Mouse (Mus musculus): ENCODE data around the gene Sec14l2. TPM values are rescaled to one million over a fixed set of nuclear protein-coding genes. Genes with fewer than 3 reads are reported as not detected.
"Not testable (repeated sequence)": the region's sequence is repeated elsewhere in the genome, so short reads cannot be mapped to it uniquely, and the experiment has no call there.

The Sec14l2 gene
- polyA plus RNA-seq, 1 experiment from 2014 or later, result 3.0 TPM

GRCm38 (mm10) chr11:4121691-4122090 lies 1.5 kb downstream of the Sec14l2 start:
- no peak overlapping the region for H3K4me3 ChIP-seq
- no peak for DNase-seq (ENCODE audit: low spot score)
- 75% methylated on average over 3 of the region's 3 CpGs for WGBS

GRCm38 (mm10) chr11:4119635-4120034 lies 3.6 kb downstream of the Sec14l2 start:
- H3K27me3 ChIP-seq (ENCODE audit: insufficient read depth, poor library complexity, severe bottlenecking), result peaks cover 49% of the 10 kb centered on the region
- H3K36me3 ChIP-seq, result no peaks in the 10 kb centered on the region
- WGBS, result 77% methylated on average over 5 of the region's 5 CpGs
- DNase-seq (ENCODE audit: low spot score), result no peak
- no peak overlapping the region for H3K27ac ChIP-seq
- no peaks in the 10 kb centered on the region for H3K9me3 ChIP-seq
- H3K4me3 ChIP-seq, result no peak overlapping the region
- H3K4me1 ChIP-seq (replicated peaks), result peaks cover 25% of the 10 kb centered on the region

More at GRCm38 (mm10) chr11:4121691-4122090, 1.5 kb downstream of the Sec14l2 start:
- Histone ChIP-seq H3K27ac (no peak overlapping the region), H3K27me3 (ENCODE audit: insufficient read depth, poor library complexity, severe bottlenecking) (peaks cover 42% of the 10 kb centered on the region), H3K9me3 (peaks cover 16% of the 10 kb centered on the region), H3K36me3 (no peaks in the 10 kb centered on the region), H3K4me1 (replicated peaks) (peaks cover 23% of the 10 kb centered on the region)

- Histone ChIP-seq H3K9me3 (no peaks in the 10 kb centered on the region), H3K27ac (peak overlapping the region; percentile 86), H3K4me1 (replicated peaks) (peaks cover 25% of the 10 kb centered on the region), H3K27me3 (ENCODE audit: insufficient read depth, poor library complexity, severe bottlenecking) (peaks cover 49% of the 10 kb centered on the region), H3K4me3 (peak overlapping the region; percentile 74), H3K36me3 (no peaks in the 10 kb centered on the region)
- DNase-seq (ENCODE audit: low spot score), result peak; percentile 69
- WGBS, result 4% methylated on average over 41 of the region's 41 CpGs
These were observed 4.9 kb downstream of the Sec14l2 start for GRCm38 (mm10) chr11:4118081-4118921.

DNA sequence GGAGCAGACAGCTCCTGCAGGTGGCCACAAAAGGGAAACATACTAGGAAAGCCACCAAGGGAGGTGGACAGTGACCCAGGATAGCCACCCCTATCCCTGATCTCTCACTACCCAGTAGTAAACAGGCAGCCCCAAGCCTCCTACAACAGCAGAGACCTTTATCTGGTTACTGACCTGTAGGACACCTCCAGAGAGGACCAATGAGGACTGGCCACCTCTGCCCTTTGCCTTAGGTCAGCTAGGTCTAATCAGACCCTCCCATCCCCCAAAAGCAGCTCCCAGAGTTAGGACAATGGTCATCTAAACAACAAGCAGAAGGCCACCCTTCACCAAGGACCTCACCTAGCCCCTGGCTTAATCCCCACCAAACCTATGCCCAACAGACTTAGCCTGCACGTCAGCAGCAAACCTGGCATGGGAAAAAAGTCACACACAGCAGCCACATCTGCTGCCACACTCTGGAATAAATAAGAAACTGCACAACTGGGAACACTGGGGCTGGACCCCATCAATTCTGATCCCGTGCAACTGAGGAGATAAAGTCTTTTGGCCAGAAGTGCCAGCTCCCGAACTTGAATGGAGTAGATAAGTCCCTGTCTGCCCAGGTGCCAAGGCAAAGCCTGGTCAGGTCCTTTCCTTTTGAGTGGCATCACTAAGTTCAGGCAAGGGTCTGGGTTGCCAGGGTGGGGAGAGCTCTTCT lies 5.7 kb downstream of the Sec14l2 start:
- peak overlapping the region; percentile 74 for H3K4me3 ChIP-seq
- peaks cover 49% of the 10 kb centered on the region for H3K27me3 ChIP-seq (ENCODE audit: insufficient read depth, poor library complexity, severe bottlenecking)
- no peaks in the 10 kb centered on the region for H3K36me3 ChIP-seq
- no peaks in the 10 kb centered on the region for H3K9me3 ChIP-seq
- peaks cover 25% of the 10 kb centered on the region for H3K4me1 ChIP-seq (replicated peaks)
- 46% methylated on average over 3 of the region's 3 CpGs for WGBS
- no peak overlapping the region for H3K27ac ChIP-seq
- no peak for DNase-seq (ENCODE audit: low spot score)

DNA sequence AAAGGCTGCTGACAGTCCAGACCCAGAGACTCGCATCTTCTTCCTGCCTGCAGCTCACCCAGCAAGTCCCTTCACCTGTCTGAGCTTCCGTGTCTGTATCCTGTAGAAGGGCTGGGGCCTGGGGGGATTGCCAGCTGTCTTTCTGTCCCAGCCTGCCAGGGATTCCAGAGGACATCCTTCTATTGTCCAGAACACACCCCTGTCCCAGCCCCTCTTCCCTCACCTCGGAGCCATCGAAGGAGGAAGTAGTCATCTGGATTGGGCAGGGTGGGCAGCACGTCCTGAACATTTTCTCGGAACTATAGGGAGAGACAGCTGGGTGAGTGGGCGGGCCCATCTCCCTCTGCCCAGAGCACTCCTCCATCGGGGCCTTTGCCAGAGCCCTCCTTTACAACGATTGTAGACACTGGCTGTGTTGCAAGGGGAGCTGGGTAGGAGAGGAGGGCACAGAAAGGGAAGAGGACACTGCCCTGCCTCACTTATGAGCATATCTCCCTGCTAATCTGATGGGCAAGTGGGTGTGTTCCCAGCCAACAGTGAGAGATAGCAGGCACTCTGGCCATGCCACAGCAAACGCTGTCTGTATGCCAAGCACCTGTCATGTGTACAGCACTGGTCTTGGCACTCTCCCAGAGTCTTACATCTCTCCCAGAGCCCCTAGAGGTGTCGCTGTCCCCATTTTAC lies 6.6 kb downstream of the Sec14l2 start:
- Histone ChIP-seq H3K4me3 (no peak overlapping the region), H3K36me3 (no peaks in the 10 kb centered on the region), H3K9me3 (no peaks in the 10 kb centered on the region), H3K27ac (no peak overlapping the region), H3K4me1 (replicated peaks) (peaks cover 25% of the 10 kb centered on the region), H3K27me3 (ENCODE audit: insufficient read depth, poor library complexity, severe bottlenecking) (peaks cover 49% of the 10 kb centered on the region)
- no peak for DNase-seq (ENCODE audit: low spot score)
- WGBS, result 63% methylated on average over 11 of the region's 11 CpGs

DNA sequence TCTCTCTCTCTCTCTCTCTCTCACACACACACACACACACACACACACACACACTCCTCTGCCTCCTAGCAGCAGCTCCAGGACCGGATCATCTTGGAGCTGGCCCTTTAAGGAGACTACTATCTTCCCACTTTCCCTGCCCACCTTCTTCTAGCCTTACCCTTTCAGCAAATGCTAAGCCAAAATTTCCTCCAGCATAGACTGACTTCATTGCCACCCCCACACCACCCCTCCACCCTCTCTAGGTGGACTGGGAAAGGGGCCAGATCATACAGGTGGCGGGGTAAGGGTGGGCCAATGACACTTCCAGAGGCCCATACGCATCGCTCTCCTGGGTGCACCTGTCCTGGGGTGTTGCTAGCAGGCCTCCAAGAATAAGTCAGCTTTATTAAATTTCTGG lies 7.8 kb downstream of the Sec14l2 start:
- peaks cover 42% of the 10 kb centered on the region for H3K27me3 ChIP-seq (ENCODE audit: insufficient read depth, poor library complexity, severe bottlenecking)
- no peak for DNase-seq (ENCODE audit: low spot score)
- WGBS, result 89% methylated on average over 4 of the region's 4 CpGs
- H3K9me3 ChIP-seq, result no peaks in the 10 kb centered on the region
- H3K4me3 ChIP-seq, result no peak overlapping the region
- no peak overlapping the region for H3K27ac ChIP-seq
- peaks cover 25% of the 10 kb centered on the region for H3K4me1 ChIP-seq (replicated peaks)
- no peaks in the 10 kb centered on the region for H3K36me3 ChIP-seq

DNA sequence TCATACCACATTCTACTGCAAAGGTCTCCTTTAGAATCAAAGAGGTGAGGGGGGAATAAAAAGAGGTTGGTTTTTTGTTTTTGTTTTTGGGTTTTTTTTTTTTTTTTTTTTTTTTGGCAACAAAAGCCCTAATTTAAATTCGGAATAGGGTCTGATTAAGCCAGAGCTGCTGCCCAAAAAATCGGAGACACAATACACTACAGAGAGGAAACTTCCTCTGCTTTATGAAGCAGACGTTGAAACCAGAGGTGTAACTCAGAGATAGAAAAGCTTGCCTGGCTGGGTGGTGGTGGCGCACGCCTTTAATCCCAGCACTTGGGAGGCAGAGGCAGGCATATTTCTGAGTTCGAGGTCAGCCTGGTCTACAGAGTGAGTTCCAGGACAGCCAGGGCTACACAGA lies 8.7 kb downstream of the Sec14l2 start:
- H3K27me3 ChIP-seq (ENCODE audit: insufficient read depth, poor library complexity, severe bottlenecking), result peaks cover 34% of the 10 kb centered on the region
- not testable (repeated sequence) for H3K9me3 ChIP-seq; DNase-seq (ENCODE audit: low spot score); H3K36me3 ChIP-seq; H3K4me3 ChIP-seq; H3K27ac ChIP-seq
- H3K4me1 ChIP-seq (replicated peaks), result peaks cover 25% of the 10 kb centered on the region
- 82% methylated on average over 6 of the region's 6 CpGs for WGBS

DNA sequence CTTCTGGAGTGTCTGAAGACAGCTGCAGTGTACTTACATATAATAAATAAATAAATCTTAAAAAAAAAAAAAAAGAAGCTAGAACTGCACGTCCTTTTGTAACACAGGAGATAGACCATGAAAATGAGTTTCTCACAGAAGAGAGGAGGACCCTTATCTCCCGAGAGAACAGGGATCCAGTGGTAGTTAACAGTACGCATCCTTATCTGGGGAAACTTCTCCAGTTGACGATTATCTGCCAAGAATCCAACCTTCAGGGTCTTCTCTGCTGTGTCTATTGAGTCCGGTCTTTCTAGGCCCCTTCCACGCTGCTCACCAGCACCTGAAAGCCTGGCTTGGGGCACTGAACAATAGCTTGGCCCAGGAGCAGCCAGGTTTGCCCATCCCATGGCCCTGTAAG lies 9.2 kb downstream of the Sec14l2 start:
- no peaks in the 10 kb centered on the region for H3K36me3 ChIP-seq
- DNase-seq (ENCODE audit: low spot score), result no peak
- H3K4me1 ChIP-seq (replicated peaks), result peaks cover 24% of the 10 kb centered on the region
- 85% methylated on average over 6 of the region's 6 CpGs for WGBS
- H3K27me3 ChIP-seq (ENCODE audit: insufficient read depth, poor library complexity, severe bottlenecking), result peaks cover 28% of the 10 kb centered on the region
- no peaks in the 10 kb centered on the region for H3K9me3 ChIP-seq
- H3K4me3 ChIP-seq, result no peak overlapping the region
- H3K27ac ChIP-seq, result no peak overlapping the region

DNA sequence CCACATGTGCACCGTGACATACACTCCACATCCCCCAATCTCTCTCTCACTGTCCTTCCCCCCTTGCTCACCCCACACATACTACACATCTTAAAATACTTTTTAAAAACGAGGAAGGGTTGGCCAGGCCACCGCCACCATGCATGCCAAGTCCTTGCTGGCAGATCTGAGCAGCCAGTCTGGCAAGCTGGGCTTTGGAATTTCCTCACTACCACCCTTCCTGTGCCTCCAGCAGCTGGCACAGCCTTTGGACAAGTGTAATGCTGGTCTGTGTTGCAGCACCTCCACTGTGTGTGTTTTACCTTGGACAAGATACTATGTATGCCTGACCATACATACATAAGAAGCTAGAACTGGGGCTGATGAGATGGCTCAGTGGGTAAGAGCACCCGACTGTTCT lies 9.7 kb downstream of the Sec14l2 start:
- Histone ChIP-seq H3K27ac (no peak overlapping the region), H3K4me3 (no peak overlapping the region), H3K27me3 (ENCODE audit: insufficient read depth, poor library complexity, severe bottlenecking) (peaks cover 25% of the 10 kb centered on the region), H3K36me3 (no peaks in the 10 kb centered on the region), H3K4me1 (replicated peaks) (peaks cover 20% of the 10 kb centered on the region), H3K9me3 (no peaks in the 10 kb centered on the region)
- WGBS, result 86% methylated on average over 4 of the region's 4 CpGs
- DNase-seq (ENCODE audit: low spot score), result no peak

GRCm38 (mm10) chr11:4112861-4113260 lies 10.4 kb downstream of the Sec14l2 start:
- Histone ChIP-seq H3K27ac (no peak overlapping the region), H3K36me3 (no peaks in the 10 kb centered on the region), H3K9me3 (no peaks in the 10 kb centered on the region), H3K4me3 (no peak overlapping the region), H3K4me1 (replicated peaks) (peaks cover 13% of the 10 kb centered on the region), H3K27me3 (ENCODE audit: insufficient read depth, poor library complexity, severe bottlenecking) (peaks cover 19% of the 10 kb centered on the region)
- no peak for DNase-seq (ENCODE audit: low spot score)
- WGBS, result 80% methylated on average over 6 of the region's 6 CpGs

- H3K27me3 ChIP-seq (ENCODE audit: insufficient read depth, poor library complexity, severe bottlenecking), result peaks cover 10% of the 10 kb centered on the region
- H3K4me3 ChIP-seq, result no peak overlapping the region
- WGBS, result 88% methylated on average over 4 of the region's 4 CpGs
- H3K4me1 ChIP-seq (replicated peaks), result peaks cover 6% of the 10 kb centered on the region; the same call in 1 of the 2 replicates
- DNase-seq (ENCODE audit: low spot score), result no peak
- H3K27ac ChIP-seq, result no peak overlapping the region
- H3K9me3 ChIP-seq, result no peaks in the 10 kb centered on the region
- H3K36me3 ChIP-seq, result peaks cover 4% of the 10 kb centered on the region; the same call in 1 of the 2 replicates
These were observed 11.2 kb downstream of the Sec14l2 start for GRCm38 (mm10) chr11:4112033-4112432.

DNA sequence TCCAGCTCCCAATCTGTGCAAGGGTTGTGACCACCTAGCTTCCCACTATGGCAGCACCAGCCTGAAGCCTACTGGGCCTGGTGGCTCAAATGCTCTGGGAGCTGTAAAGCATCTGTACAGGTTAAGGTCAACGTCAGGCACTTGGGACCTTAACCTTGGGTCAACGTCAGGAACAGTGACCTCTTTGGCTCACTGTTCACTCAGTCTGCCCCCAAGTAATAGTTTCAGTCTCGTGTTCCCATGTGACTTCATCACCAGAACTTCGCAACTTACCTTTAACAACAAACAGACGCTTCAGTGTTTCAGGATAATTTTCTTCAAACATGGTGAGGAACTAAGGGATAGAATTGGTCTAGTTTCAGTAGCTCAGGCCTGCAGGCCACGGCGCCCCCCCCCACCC lies 14.5 kb downstream of the Sec14l2 start:
- Histone ChIP-seq H3K4me1 (replicated peaks) (no peaks in the 10 kb centered on the region), H3K27me3 (ENCODE audit: insufficient read depth, poor library complexity, severe bottlenecking) (no peaks in the 10 kb centered on the region), H3K36me3 (peaks cover 5% of the 10 kb centered on the region; the same call in 1 of the 2 replicates), H3K9me3 (no peaks in the 10 kb centered on the region), H3K27ac (no peak overlapping the region), H3K4me3 (no peak overlapping the region)
- WGBS, result 79% methylated on average over 7 of the region's 7 CpGs
- DNase-seq (ENCODE audit: low spot score), result no peak

GRCm38 (mm10) chr11:4107901-4108300 lies 15.3 kb downstream of the Sec14l2 start:
- H3K4me3 ChIP-seq; DNase-seq (ENCODE audit: low spot score); H3K36me3 ChIP-seq; H3K27me3 ChIP-seq (ENCODE audit: insufficient read depth, poor library complexity, severe bottlenecking); H3K4me1 ChIP-seq (replicated peaks); H3K9me3 ChIP-seq; H3K27ac ChIP-seq: not testable (repeated sequence)
- WGBS, result 96% methylated on average over 6 of the region's 6 CpGs
